Mouse (Mus musculus) ES-E14 (cell line): Measurements from ENCODE around the gene Oaz3. TPM values are rescaled to one million over a fixed set of nuclear protein-coding genes. Genes with fewer than 3 reads are reported as not detected.
A peak's percentile ranks its signal among the peaks of the same experiment; 100 is the strongest.

Experiments used
- DNase-seq: peaks from one replicate; pipeline ENCODE4 v3.0.0-alpha.2; 2013; ENCODE audit warnings: low read depth, low spot score
- H3K27ac ChIP-seq: 2 replicates; pipeline ENCODE4 v1.5.1; 2012; ENCODE audit warnings: low read depth, mild to moderate bottlenecking, low read length, moderate library complexity, mixed read lengths; ENCODE audit not compliant: poor library complexity, insufficient read depth, severe bottlenecking
- H3K36me3 ChIP-seq: 2 replicates; pipeline ENCODE4 v1.6.1; 2012; ENCODE audit warnings: mild to moderate bottlenecking, low read length, moderate library complexity, mixed read lengths; ENCODE audit not compliant: control insufficient read depth, poor library complexity, insufficient read depth, severe bottlenecking
- H3K4me1 ChIP-seq, 2 experiments: fragments of 150-350 bp in 1 of 2; sonication (generic) in 1 of 2; 2 replicates each; pipeline ENCODE4 v1.6.1; 2012; ENCODE audit warnings: low read length in 2 of 2, mild to moderate bottlenecking in 1 of 2, mixed read lengths in 1 of 2; ENCODE audit not compliant: control insufficient read depth in 2 of 2, insufficient read depth in 2 of 2, poor library complexity in 1 of 2
- H3K4me3 ChIP-seq, 2 experiments: fragments of 150-350 bp in 1 of 2; sonication (generic) in 1 of 2; 2 replicates each; pipeline ENCODE4 v1.5.1; 2012; ENCODE audit warnings: low read length in 2 of 2, low read depth in 1 of 2, mild to moderate bottlenecking in 1 of 2, mixed read lengths in 1 of 2; ENCODE audit not compliant: insufficient read depth in 1 of 2, poor library complexity in 1 of 2, severe bottlenecking in 1 of 2
- H3K9ac ChIP-seq: 2 replicates; pipeline ENCODE4 v1.6.1; 2012; ENCODE audit warnings: low read depth, mild to moderate bottlenecking, low read length, mixed read lengths; ENCODE audit not compliant: poor library complexity, insufficient read depth, severe bottlenecking
- H3K9me3 ChIP-seq: fragments of 150-350 bp; sonication (generic); 2 replicates; pipeline ENCODE4 v1.6.1; 2012; ENCODE audit warnings: low read depth, mild to moderate bottlenecking, low read length; ENCODE audit not compliant: control insufficient read depth, insufficient read depth
- CHD2 ChIP-seq: IDR thresholded peaks from 2 replicates; pipeline ENCODE4 v1.6.1; 2014; ENCODE audit warnings: mild to moderate bottlenecking, low read depth, low read length, inconsistent platforms
- HCFC1 ChIP-seq: IDR thresholded peaks from 2 replicates; pipeline ENCODE4 v1.6.1; 2012; ENCODE audit warnings: low read length, inconsistent platforms, borderline replicate concordance; ENCODE audit not compliant: insufficient read depth
- MAFK ChIP-seq: IDR thresholded peaks from 2 replicates; pipeline ENCODE4 v1.6.1; 2014; ENCODE audit warnings: mild to moderate bottlenecking, low read depth, low read length, inconsistent platforms; ENCODE audit not compliant: insufficient read depth
- ZC3H11A ChIP-seq: IDR thresholded peaks from 2 replicates; pipeline ENCODE4 v1.6.1; 2012; ENCODE audit warnings: low read depth, mild to moderate bottlenecking, inconsistent platforms, low read length, borderline replicate concordance
- ZNF384 ChIP-seq: IDR thresholded peaks from 2 replicates; pipeline ENCODE4 v1.6.1; 2012; ENCODE audit warnings: low read depth, low read length, inconsistent platforms
- in situ Hi-C, 2 experiments: fragments of 600-800 bp; cut with MboI; formaldehyde crosslinking; loops; one replicate each; pipeline ENCODE4 v1.15.1; 2025; ENCODE audit warnings: low sequenced_read_pairs in 2 of 2, inconsistent platforms in 1 of 2; ENCODE audit not compliant: unreplicated experiment in 2 of 2
- total RNA-seq: library from RNA; depleted of rRNA; stranded (reverse); fragments of 300-350 nt; gene quantifications from 2 replicates; pipeline ENCODE4 v1.2.3, GENCODE M21; 2012

Oaz3 gene
- total RNA-seq, 1 experiment, result 0.36 TPM

GRCm38 (mm10) chr3:94473115-94473505 lies 29.4 kb upstream of the Oaz3 start:
- no peak for DNase-seq
- no peak overlapping the region for H3K4me3 ChIP-seq
- H3K27ac ChIP-seq, result no peak overlapping the region
- no peaks in the 10 kb centered on the region for H3K36me3 ChIP-seq
- H3K4me1 ChIP-seq, result peaks cover 0 to 7% of the 10 kb centered on the region in 2 experiments; a peak in 1 of 4 replicates
- TF ChIP-seq CHD2 (no peak), MAFK (no peak), ZC3H11A (no peak), ZNF384 (no peak), HCFC1 (no peak)
- no peak overlapping the region for H3K9ac ChIP-seq
- H3K9me3 ChIP-seq, result no peaks in the 10 kb centered on the region
- in situ Hi-C loops, result no loop called here

- in situ Hi-C loops, result no loop called here
- no peak for DNase-seq
- Histone ChIP-seq H3K36me3 (no peaks in the 10 kb centered on the region), H3K27ac (no peak overlapping the region), H3K9ac (no peak overlapping the region), H3K9me3 (no peaks in the 10 kb centered on the region), H3K4me1 (peaks cover 0 to 7% of the 10 kb centered on the region in 2 experiments; a peak in 1 of 4 replicates), H3K4me3 (peak overlapping the region in 1 of 2 experiments; percentile 41; a peak in 2 of 4 replicates)
- no peak for TF ChIP-seq HCFC1
These were observed 28.9 kb upstream of the Oaz3 start for GRCm38 (mm10) chr3:94472447-94473114.

DNA sequence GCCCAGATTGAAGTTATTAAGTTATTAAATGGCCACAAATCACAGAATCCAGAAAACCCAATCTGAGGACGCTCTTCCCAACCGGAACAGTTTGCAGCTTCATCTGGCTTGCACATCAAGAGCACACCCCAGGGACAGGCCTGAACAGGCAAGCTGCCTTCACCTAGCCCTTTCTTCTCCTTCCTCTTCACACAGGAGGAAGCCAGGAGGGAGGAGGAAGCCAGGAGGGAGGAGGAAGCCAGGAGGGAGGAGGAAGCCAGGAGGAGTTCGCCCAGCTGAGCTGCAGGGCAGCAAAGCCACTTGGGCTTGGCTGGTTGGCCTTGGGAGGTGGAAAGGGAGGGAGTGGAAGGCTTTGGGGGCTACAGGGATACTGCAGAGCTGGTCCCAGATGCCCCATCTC lies 25.2 kb upstream of the Oaz3 start:
- Histone ChIP-seq H3K4me3 (no peak overlapping the region), H3K9ac (no peak overlapping the region), H3K36me3 (no peaks in the 10 kb centered on the region), H3K9me3 (no peaks in the 10 kb centered on the region), H3K27ac (no peak overlapping the region), H3K4me1 (peaks cover 1 to 10% of the 10 kb centered on the region in 2 experiments; a peak in 1 of 4 replicates)
- DNase-seq, result no peak
- TF ChIP-seq ZC3H11A (no peak), MAFK (no peak), HCFC1 (no peak), CHD2 (no peak), ZNF384 (no peak)
- in situ Hi-C loops, result no loop called here

DNA sequence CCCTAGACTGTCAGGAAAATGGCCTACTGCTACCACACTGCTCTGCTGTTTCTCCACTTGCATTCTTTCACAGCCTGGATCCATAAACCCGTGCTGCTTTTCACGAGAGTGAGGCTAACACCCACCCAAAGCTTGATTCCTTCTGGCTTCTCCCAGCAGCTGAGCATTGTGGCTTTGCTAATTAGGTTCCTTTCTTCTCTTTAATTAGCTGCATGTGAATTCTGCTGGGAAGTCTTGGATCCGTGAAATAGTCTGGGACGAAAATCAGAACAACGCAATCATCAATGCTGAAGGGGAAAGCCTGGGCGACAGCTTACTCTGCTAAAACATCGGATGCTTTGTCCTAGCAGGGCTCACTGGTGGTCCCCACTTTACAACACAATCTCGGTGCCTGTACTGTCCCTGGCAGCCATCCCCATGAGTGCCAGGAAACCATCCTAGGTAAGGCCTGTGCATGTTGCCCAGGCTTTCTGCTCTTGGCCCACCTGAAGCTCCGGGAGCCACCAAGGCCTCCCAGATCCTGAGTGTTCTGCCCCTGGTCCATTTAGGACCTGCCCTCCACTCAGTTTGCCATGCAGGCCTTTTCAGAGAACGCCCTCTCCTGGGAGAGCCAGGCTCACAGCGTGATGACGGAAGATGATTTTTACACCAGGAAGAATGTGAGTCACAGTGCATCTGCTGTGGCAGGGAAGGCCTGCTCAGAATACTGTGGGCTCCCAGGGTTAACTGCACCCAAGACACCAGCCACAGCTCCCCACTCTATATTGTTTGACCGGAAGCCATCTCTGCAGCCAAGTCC lies 22.1 kb upstream of the Oaz3 start:
- no peaks in the 10 kb centered on the region for H3K36me3 ChIP-seq
- no peak for TF ChIP-seq HCFC1
- TF ChIP-seq ZC3H11A, result no peak
- no peak for TF ChIP-seq ZNF384
- no peak for TF ChIP-seq CHD2
- TF ChIP-seq MAFK, result no peak
- peaks cover 1 to 10% of the 10 kb centered on the region in 2 experiments; a peak in 1 of 4 replicates for H3K4me1 ChIP-seq
- no peak for DNase-seq
- no peak overlapping the region for H3K9ac ChIP-seq
- no peak overlapping the region for H3K4me3 ChIP-seq
- in situ Hi-C loops, result no loop called here
- H3K27ac ChIP-seq, result no peak overlapping the region
- H3K9me3 ChIP-seq, result no peaks in the 10 kb centered on the region
